ENCODE assay signal across 8 mouse cellular contexts in genomic region chr11:7210343-7210742, GRCm38 (mm10). TPM values are rescaled to one million over a fixed set of nuclear protein-coding genes. Genes with fewer than 3 reads are reported as not detected.
DNase-seq lines count a peak whose midpoint lies in the region; ATAC-seq and TF ChIP-seq lines count a peak whose summit lies in the region.

No protein-coding gene starts in this region.

- no peak overlapping the region for H3K9ac ChIP-seq in kidney, embryonic 15.5 days
- no peak overlapping the region for H3K9ac ChIP-seq in limb, embryonic 14.5 days (ENCODE audit: low read depth, low read length, severe bottlenecking)

- no peak for ATAC-seq in kidney, embryonic 15.5 days (replicated peaks; ENCODE audit: low FRiP score)
- peak; percentile 29; the same call in 1 of the 2 replicates for ATAC-seq in limb, embryonic 14.5 days (ENCODE audit: low FRiP score, low read depth)

- H3K27ac ChIP-seq in cortical plate, adult 2 months (ENCODE audit: insufficient read depth, low read length) = no peak overlapping the region
- no peak overlapping the region for H3K27ac ChIP-seq in kidney, embryonic 15.5 days
- H3K27ac ChIP-seq in limb, embryonic 14.5 days (replicated peaks; ENCODE audit: low read depth, low read length) = no peak overlapping the region

- H3K36me3 ChIP-seq in kidney, embryonic 15.5 days = peaks cover 14% of the 10 kb centered on the region; the same call in 1 of the 2 replicates
- H3K36me3 ChIP-seq in limb, embryonic 14.5 days (ENCODE audit: control insufficient read depth, insufficient read depth, low read length) = peaks cover 17% of the 10 kb centered on the region

- peak overlapping the region; percentile 27 for H3K4me2 ChIP-seq in kidney, embryonic 15.5 days
- H3K4me2 ChIP-seq in limb, embryonic 14.5 days (replicated peaks; ENCODE audit: low read depth, low read length, severe bottlenecking) = peak overlapping the region; percentile 29; the same call in 1 of the 2 replicates

- H3K4me1 ChIP-seq in cortical plate, adult 2 months (ENCODE audit: control insufficient read depth, insufficient read depth, low read length) = no peaks in the 10 kb centered on the region; the same call in 1 of the 2 replicates
- H3K4me1 ChIP-seq in kidney, embryonic 15.5 days = peaks cover 34% of the 10 kb centered on the region
- H3K4me1 ChIP-seq in limb, embryonic 14.5 days (ENCODE audit: control insufficient read depth, insufficient read depth, low read length) = peaks cover 11% of the 10 kb centered on the region

- no peak for TF ChIP-seq POLR2A in cortical plate, adult 2 months (IDR thresholded peaks at IDR 0.05; ENCODE audit: extremely low read depth, insufficient read depth, low read length)
- TF ChIP-seq POLR2A in limb, embryonic 14.5 days (IDR thresholded peaks at IDR 0.05; ENCODE audit: borderline replicate concordance, extremely low read depth, insufficient read depth, insufficient read length) = no peak

- peaks cover 44% of the 10 kb centered on the region for H3K27me3 ChIP-seq in kidney, embryonic 15.5 days
- H3K27me3 ChIP-seq in limb, embryonic 14.5 days (ENCODE audit: control insufficient read depth, insufficient read depth, low read length) = peaks cover 23% of the 10 kb centered on the region; the same call in 1 of the 2 replicates

- 15% methylated on average over 6 of the region's 6 CpGs for WGBS in kidney, embryonic 15.5 days
- 8% methylated on average over 6 of the region's 6 CpGs for WGBS in limb, embryonic 14.5 days

- TF ChIP-seq CTCF in cortical plate, adult 2 months (IDR thresholded peaks at IDR 0.05; ENCODE audit: extremely low read depth, insufficient read depth, low read length) = peak; percentile 95

- peak; percentile 43 to 62 for DNase-seq in urinary bladder, adult 18-20 months (ENCODE audit: low spot score in 2 of 2)
- no peak for DNase-seq in urinary bladder, postnatal 10 days (ENCODE audit: low spot score)
- DNase-seq in gastrocnemius, postnatal 4 days (ENCODE audit: low spot score in 2 of 2) = peak; percentile 74 to 83
- peak; percentile 75 for DNase-seq in limb, embryonic 14.5 days (ENCODE audit: low spot score)
- DNase-seq in ovary, adult 18-20 months (ENCODE audit: low spot score) = peak; percentile 35
- DNase-seq in urinary bladder, postnatal 25 days (ENCODE audit: low spot score) = peak; percentile 75

- H3K9me3 ChIP-seq in kidney, embryonic 15.5 days (replicated peaks) = no peaks in the 10 kb centered on the region
- no peaks in the 10 kb centered on the region for H3K9me3 ChIP-seq in limb, embryonic 14.5 days (ENCODE audit: control insufficient read depth, low read length)

- no peak overlapping the region for H3K4me3 ChIP-seq in cortical plate, adult 2 months (ENCODE audit: insufficient read depth, low read length)
- no peak overlapping the region for H3K4me3 ChIP-seq in kidney, embryonic 15.5 days (replicated peaks)
- peak overlapping the region; percentile 17; the same call in 1 of the 2 replicates for H3K4me3 ChIP-seq in limb, embryonic 14.5 days (replicated peaks; ENCODE audit: low read length)

RNA-seq across cellular contexts. Expression of gene Igfbp3, which starts 3.4 kb away (rescaled TPM):
- polyA plus RNA-seq in cortical plate, adult 2 months (2012; rRNA removed) = 9.7 and 11.1 TPM in 2 replicates
- total RNA-seq in gastrocnemius, postnatal 4 days (2021) = 100 to 1,000 TPM; 149 to 168 TPM
- 82.7 and 90.6 TPM in 2 replicates for polyA plus RNA-seq in kidney, embryonic 15.5 days (2015; fragmentation: Nextera tagmentation; extraction: Ambion mirVana)
- polyA plus RNA-seq in limb, embryonic 14.5 days (2012; rRNA removed) = 277 and 285 TPM in 2 replicates
- polyA plus RNA-seq in limb, embryonic 14.5 days (2014; fragmentation: Nextera tagmentation; extraction: Ambion mirVana) = 191 and 214 TPM in 2 replicates

RNA-seq across cellular contexts. Expression of gene Igfbp1, which starts 12.8 kb away (rescaled TPM):
- polyA plus RNA-seq in cortical plate, adult 2 months (2012; rRNA removed) = 0.17 and 0.26 TPM in 2 replicates
- 1 to 10 TPM in 1 of 2 experiments, under 1 TPM in 1; 0.29 to 2.8 TPM for total RNA-seq in gastrocnemius, postnatal 4 days (2021)
- polyA plus RNA-seq in kidney, embryonic 15.5 days (2015; fragmentation: Nextera tagmentation; extraction: Ambion mirVana) = 5.6 and 8.3 TPM in 2 replicates
- polyA plus RNA-seq in limb, embryonic 14.5 days (2012; rRNA removed) = 1.4 and 2.0 TPM in 2 replicates
- 1.6 and 1.7 TPM in 2 replicates for polyA plus RNA-seq in limb, embryonic 14.5 days (2014; fragmentation: Nextera tagmentation; extraction: Ambion mirVana)

RNA-seq across cellular contexts. Expression of gene Gm11985, which starts 22.0 kb away (rescaled TPM):
- not detected in 2 replicates for polyA plus RNA-seq in cortical plate, adult 2 months (2012; rRNA removed)
- total RNA-seq in gastrocnemius, postnatal 4 days (2021) = not detected
- not detected in 2 replicates for polyA plus RNA-seq in kidney, embryonic 15.5 days (2015; fragmentation: Nextera tagmentation; extraction: Ambion mirVana)
- polyA plus RNA-seq in limb, embryonic 14.5 days (2012; rRNA removed) = 0.06 and 0.14 TPM in 2 replicates
- not detected in 2 replicates for polyA plus RNA-seq in limb, embryonic 14.5 days (2014; fragmentation: Nextera tagmentation; extraction: Ambion mirVana)
